22 mouse cellular contexts compared by ENCODE assay signal in the genomic region with DNA sequence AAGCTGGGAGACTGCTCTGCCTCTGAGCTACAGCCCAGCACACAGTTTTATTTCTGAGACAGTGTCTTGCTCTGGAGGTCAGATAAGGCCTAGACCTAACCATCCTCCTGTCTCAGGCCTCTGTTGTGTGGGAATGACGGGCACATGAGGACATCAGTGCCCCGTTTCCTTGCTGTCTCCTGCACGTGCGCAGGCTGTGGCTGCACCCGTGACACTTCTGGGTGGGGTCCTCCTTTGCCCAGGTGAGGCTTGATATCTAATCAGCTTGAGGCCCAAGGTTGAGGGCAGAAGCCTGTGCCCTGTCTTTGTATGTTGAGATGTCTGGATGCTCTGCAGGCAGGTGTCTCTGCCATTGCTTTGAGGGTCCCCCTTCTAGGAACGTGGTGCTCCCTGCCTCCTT. TPM values are rescaled to one million over a fixed set of nuclear protein-coding genes. Genes with fewer than 3 reads are reported as not detected.
DNase-seq lines count a peak whose midpoint lies in the region; ATAC-seq lines count a peak whose summit lies in the region.
"Had no signal": no experiment of that assay in that cellular context is flagged by ENCODE, and none has a peak within 500 bp of the region (broad histone marks: within the 10 kb centered on the region; RNA-seq: fewer than 3 reads in every experiment).

No protein-coding gene starts in this region.

- no peak overlapping the region for H3K9ac ChIP-seq in forebrain, embryonic 11.5 days (ENCODE audit: low read length)
- no peak overlapping the region for H3K9ac ChIP-seq in liver, embryonic 12.5 days
- peak overlapping the region; percentile 26; the same call in 1 of the 2 replicates for H3K9ac ChIP-seq in intestine, embryonic 15.5 days
- no peak overlapping the region for H3K9ac ChIP-seq in stomach, embryonic 15.5 days
- no peak overlapping the region for H3K9ac ChIP-seq in hindbrain, embryonic 12.5 days
- H3K9ac ChIP-seq: hindbrain, embryonic 15.5 days had no signal

- H3K27ac ChIP-seq in forebrain, embryonic 10.5 days: no peak overlapping the region
- H3K27ac ChIP-seq in forebrain, embryonic 11.5 days (ENCODE audit: low read depth, low read length): no peak overlapping the region
- H3K27ac ChIP-seq in liver, embryonic 12.5 days: no peak overlapping the region
- peak overlapping the region; percentile 84 for H3K27ac ChIP-seq in intestine, embryonic 15.5 days
- peak overlapping the region; percentile 54; the same call in 1 of the 2 replicates for H3K27ac ChIP-seq in stomach, embryonic 15.5 days
- no peak overlapping the region for H3K27ac ChIP-seq in hindbrain, embryonic 12.5 days
- H3K27ac ChIP-seq: hindbrain, embryonic 15.5 days had no signal

- ATAC-seq in forebrain, embryonic 11.5 days (replicated peaks; ENCODE audit: low FRiP score): no peak
- no peak for ATAC-seq in liver, embryonic 12.5 days
- ATAC-seq in intestine, embryonic 15.5 days: peak; percentile 78
- no peak for ATAC-seq in stomach, embryonic 15.5 days (ENCODE audit: insufficient read depth, low FRiP score, low read depth)
- ATAC-seq in hindbrain, embryonic 12.5 days (ENCODE audit: low FRiP score): no peak
- ATAC-seq: activated CD4-positive, CD25-positive, alpha-beta regulatory T cell, adult 4 months; forebrain, postnatal 0 days had no signal

- H3K4me1 ChIP-seq in forebrain, embryonic 10.5 days: peaks cover 46% of the 10 kb centered on the region
- H3K4me1 ChIP-seq in forebrain, embryonic 11.5 days (replicated peaks; ENCODE audit: control insufficient read depth, insufficient read depth, low read length): peaks cover 3% of the 10 kb centered on the region
- peaks cover 43% of the 10 kb centered on the region for H3K4me1 ChIP-seq in liver, embryonic 12.5 days
- H3K4me1 ChIP-seq in intestine, embryonic 15.5 days (replicated peaks): peaks cover 20% of the 10 kb centered on the region
- peaks cover 23% of the 10 kb centered on the region for H3K4me1 ChIP-seq in stomach, embryonic 15.5 days
- peaks cover 29% of the 10 kb centered on the region for H3K4me1 ChIP-seq in hindbrain, embryonic 12.5 days

- H3K4me2 ChIP-seq in forebrain, embryonic 11.5 days (ENCODE audit: low read depth, low read length, severe bottlenecking): no peak overlapping the region
- H3K4me2 ChIP-seq in liver, embryonic 12.5 days: peak overlapping the region; percentile 68; the same call in 1 of the 2 replicates
- H3K4me2 ChIP-seq in intestine, embryonic 15.5 days (replicated peaks): peak overlapping the region; percentile 74
- peak overlapping the region; percentile 61 for H3K4me2 ChIP-seq in stomach, embryonic 15.5 days
- no peak overlapping the region for H3K4me2 ChIP-seq in hindbrain, embryonic 12.5 days (replicated peaks)

- 0 out of 2 replicates have a peak overlapping the region, but pooled peaks have one; percentile 37 for H3K4me3 ChIP-seq in forebrain, embryonic 10.5 days
- no peak overlapping the region for H3K4me3 ChIP-seq in forebrain, embryonic 11.5 days (ENCODE audit: low read depth, low read length)
- H3K4me3 ChIP-seq in liver, embryonic 12.5 days: no peak overlapping the region
- no peak overlapping the region for H3K4me3 ChIP-seq in intestine, embryonic 15.5 days (replicated peaks)
- no peak overlapping the region for H3K4me3 ChIP-seq in stomach, embryonic 15.5 days (replicated peaks)
- H3K4me3 ChIP-seq in hindbrain, embryonic 12.5 days: no peak overlapping the region
- H3K4me3 ChIP-seq: hindbrain, embryonic 15.5 days had no signal

- peaks cover 30% of the 10 kb centered on the region for H3K36me3 ChIP-seq in forebrain, embryonic 10.5 days (replicated peaks)
- peaks cover 2% of the 10 kb centered on the region; the same call in 1 of the 2 replicates for H3K36me3 ChIP-seq in forebrain, embryonic 11.5 days (ENCODE audit: control insufficient read depth, insufficient read depth, low read length)
- H3K36me3 ChIP-seq in liver, embryonic 12.5 days: peaks cover 32% of the 10 kb centered on the region
- H3K36me3 ChIP-seq in intestine, embryonic 15.5 days: peaks cover 14% of the 10 kb centered on the region
- H3K36me3 ChIP-seq in stomach, embryonic 15.5 days: 0 out of 2 replicates have a peak, but pooled peaks cover 12% of the 10 kb centered on the region
- H3K36me3 ChIP-seq in hindbrain, embryonic 12.5 days: peaks cover 20% of the 10 kb centered on the region

- peaks cover 21% of the 10 kb centered on the region for H3K27me3 ChIP-seq in forebrain, embryonic 10.5 days (ENCODE audit: poor library complexity, severe bottlenecking)
- H3K27me3 ChIP-seq in forebrain, embryonic 11.5 days (ENCODE audit: control insufficient read depth, insufficient read depth, low read length): no peaks in the 10 kb centered on the region
- H3K27me3 ChIP-seq in liver, embryonic 12.5 days (replicated peaks): no peaks in the 10 kb centered on the region; the same call in 1 of the 2 replicates
- H3K27me3 ChIP-seq in intestine, embryonic 15.5 days (replicated peaks): no peaks in the 10 kb centered on the region
- no peaks in the 10 kb centered on the region for H3K27me3 ChIP-seq in stomach, embryonic 15.5 days (replicated peaks)
- 0 out of 2 replicates have a peak, but pooled peaks cover 1% of the 10 kb centered on the region for H3K27me3 ChIP-seq in hindbrain, embryonic 12.5 days
- H3K27me3 ChIP-seq: heart, embryonic 15.5 days; hindbrain, embryonic 15.5 days had no signal

- DNase-seq in forebrain, embryonic 10.5 days (ENCODE audit: extremely low spot score, low spot score): no peak
- no peak for DNase-seq in forebrain, embryonic 11.5 days (ENCODE audit: low spot score)
- DNase-seq in liver: no peak
- DNase-seq in cerebellum, postnatal 25 days: no peak
- DNase-seq: adrenal gland, postnatal 10 days; cerebellum, adult 18-20 months; cerebellum, postnatal 14 days; forebrain, postnatal 0 days; gastrocnemius, postnatal 36 days; heart, postnatal 36 days; left cerebral cortex, postnatal 4 days; lung, adult 18-20 months; lung, postnatal 10 days; midbrain, embryonic 14.5 days; thymus, postnatal 36 days had no signal

- 92% methylated on average over 6 of the region's 6 CpGs for WGBS in forebrain, embryonic 10.5 days
- WGBS in forebrain, embryonic 11.5 days: 81% methylated on average over 6 of the region's 6 CpGs
- WGBS in liver, embryonic 12.5 days (ENCODE audit: insufficient replicate concordance): 67% methylated on average over 6 of the region's 6 CpGs
- WGBS in intestine, embryonic 15.5 days: 65% methylated on average over 6 of the region's 6 CpGs
- 62% methylated on average over 6 of the region's 6 CpGs for WGBS in stomach, embryonic 15.5 days
- 85% methylated on average over 6 of the region's 6 CpGs for WGBS in hindbrain, embryonic 12.5 days

- H3K9me3 ChIP-seq in forebrain, embryonic 10.5 days: no peaks in the 10 kb centered on the region
- no peaks in the 10 kb centered on the region for H3K9me3 ChIP-seq in forebrain, embryonic 11.5 days (ENCODE audit: control insufficient read depth, low read length)
- no peaks in the 10 kb centered on the region for H3K9me3 ChIP-seq in liver, embryonic 12.5 days (replicated peaks)
- H3K9me3 ChIP-seq in intestine, embryonic 15.5 days: no peaks in the 10 kb centered on the region
- no peaks in the 10 kb centered on the region for H3K9me3 ChIP-seq in stomach, embryonic 15.5 days
- no peaks in the 10 kb centered on the region for H3K9me3 ChIP-seq in hindbrain, embryonic 12.5 days (replicated peaks)
- H3K9me3 ChIP-seq: heart, embryonic 15.5 days; hindbrain, embryonic 15.5 days had no signal

RNA-seq across cellular contexts. Expression of gene Smim24, which starts 0.6 kb away (rescaled TPM):
- 1.6 and 1.9 TPM in 2 replicates for polyA plus RNA-seq in forebrain, embryonic 10.5 days (2016; fragmentation: Nextera tagmentation; extraction: Ambion mirVana)
- 2.8 and 3.3 TPM in 2 replicates for polyA plus RNA-seq in forebrain, embryonic 11.5 days (2014; fragmentation: Nextera tagmentation; extraction: Ambion mirVana)
- polyA plus RNA-seq in liver, embryonic 12.5 days (2016; fragmentation: Nextera tagmentation; extraction: Ambion mirVana): 1.8 TPM in 2 replicates
- 235 and 288 TPM in 2 replicates for polyA plus RNA-seq in intestine, embryonic 15.5 days (2015; fragmentation: Nextera tagmentation; extraction: Ambion mirVana)
- polyA plus RNA-seq in stomach, embryonic 15.5 days (2015; fragmentation: Nextera tagmentation; extraction: Ambion mirVana): 59.5 and 77.5 TPM in 2 replicates
- polyA plus RNA-seq in hindbrain, embryonic 12.5 days (2016; fragmentation: Nextera tagmentation; extraction: Ambion mirVana): 1.9 and 2.7 TPM in 2 replicates

RNA-seq across cellular contexts. Expression of gene Gm48552, which starts 3.5 kb away (rescaled TPM):
- 0.78 and 1.4 TPM in 2 replicates for polyA plus RNA-seq in forebrain, embryonic 10.5 days (2016; fragmentation: Nextera tagmentation; extraction: Ambion mirVana)
- polyA plus RNA-seq in forebrain, embryonic 11.5 days (2014; fragmentation: Nextera tagmentation; extraction: Ambion mirVana): 1.1 and 3.0 TPM in 2 replicates
- polyA plus RNA-seq in liver, embryonic 12.5 days (2016; fragmentation: Nextera tagmentation; extraction: Ambion mirVana): 0.71 and 0.98 TPM in 2 replicates
- 1.4 TPM in 1 of 2 replicates, not detected in the other for polyA plus RNA-seq in intestine, embryonic 15.5 days (2015; fragmentation: Nextera tagmentation; extraction: Ambion mirVana)
- 0.41 and 1.4 TPM in 2 replicates for polyA plus RNA-seq in stomach, embryonic 15.5 days (2015; fragmentation: Nextera tagmentation; extraction: Ambion mirVana)
- polyA plus RNA-seq in hindbrain, embryonic 12.5 days (2016; fragmentation: Nextera tagmentation; extraction: Ambion mirVana): 1.1 and 2.4 TPM in 2 replicates

RNA-seq across cellular contexts. Expression of gene Gm48551, which starts 8.0 kb away (rescaled TPM):
- polyA plus RNA-seq in forebrain, embryonic 10.5 days (2016; fragmentation: Nextera tagmentation; extraction: Ambion mirVana): 2.6 and 3.1 TPM in 2 replicates
- polyA plus RNA-seq in forebrain, embryonic 11.5 days (2014; fragmentation: Nextera tagmentation; extraction: Ambion mirVana): 3.0 and 3.5 TPM in 2 replicates
- 0.68 and 1.2 TPM in 2 replicates for polyA plus RNA-seq in liver, embryonic 12.5 days (2016; fragmentation: Nextera tagmentation; extraction: Ambion mirVana)
- 2.8 and 3.6 TPM in 2 replicates for polyA plus RNA-seq in intestine, embryonic 15.5 days (2015; fragmentation: Nextera tagmentation; extraction: Ambion mirVana)
- 2.9 and 3.3 TPM in 2 replicates for polyA plus RNA-seq in stomach, embryonic 15.5 days (2015; fragmentation: Nextera tagmentation; extraction: Ambion mirVana)
- polyA plus RNA-seq in hindbrain, embryonic 12.5 days (2016; fragmentation: Nextera tagmentation; extraction: Ambion mirVana): 5.7 and 5.9 TPM in 2 replicates

RNA-seq across cellular contexts. Expression of gene Dohh, which starts 8.0 kb away (rescaled TPM):
- 96.8 and 97.9 TPM in 2 replicates for polyA plus RNA-seq in forebrain, embryonic 10.5 days (2016; fragmentation: Nextera tagmentation; extraction: Ambion mirVana)
- polyA plus RNA-seq in forebrain, embryonic 11.5 days (2014; fragmentation: Nextera tagmentation; extraction: Ambion mirVana): 61.0 and 66.3 TPM in 2 replicates
- 70.0 and 74.5 TPM in 2 replicates for polyA plus RNA-seq in liver, embryonic 12.5 days (2016; fragmentation: Nextera tagmentation; extraction: Ambion mirVana)
- 89.2 and 100 TPM in 2 replicates for polyA plus RNA-seq in intestine, embryonic 15.5 days (2015; fragmentation: Nextera tagmentation; extraction: Ambion mirVana)
- polyA plus RNA-seq in stomach, embryonic 15.5 days (2015; fragmentation: Nextera tagmentation; extraction: Ambion mirVana): 78.9 and 80.4 TPM in 2 replicates
- 62.7 and 67.5 TPM in 2 replicates for polyA plus RNA-seq in hindbrain, embryonic 12.5 days (2016; fragmentation: Nextera tagmentation; extraction: Ambion mirVana)

RNA-seq across cellular contexts. Expression of gene Fzr1, which starts 14.0 kb away (rescaled TPM):
- 135 and 139 TPM in 2 replicates for polyA plus RNA-seq in forebrain, embryonic 10.5 days (2016; fragmentation: Nextera tagmentation; extraction: Ambion mirVana)
- polyA plus RNA-seq in forebrain, embryonic 11.5 days (2014; fragmentation: Nextera tagmentation; extraction: Ambion mirVana): 132 and 144 TPM in 2 replicates
- 93.8 and 100 TPM in 2 replicates for polyA plus RNA-seq in liver, embryonic 12.5 days (2016; fragmentation: Nextera tagmentation; extraction: Ambion mirVana)
- 83.2 and 85.7 TPM in 2 replicates for polyA plus RNA-seq in intestine, embryonic 15.5 days (2015; fragmentation: Nextera tagmentation; extraction: Ambion mirVana)
- 88.5 and 90.5 TPM in 2 replicates for polyA plus RNA-seq in stomach, embryonic 15.5 days (2015; fragmentation: Nextera tagmentation; extraction: Ambion mirVana)
- 132 and 134 TPM in 2 replicates for polyA plus RNA-seq in hindbrain, embryonic 12.5 days (2016; fragmentation: Nextera tagmentation; extraction: Ambion mirVana)

Comparison
In these comparisons a context has a peak if more than half of its experiments do, and no peak if none do; other contexts are left out.
1. H3K27ac ChIP-seq: peak in intestine, embryonic 15.5 days (single experiment) and stomach, embryonic 15.5 days (single experiment); none in forebrain, embryonic 10.5 days (single experiment), forebrain, embryonic 11.5 days (single experiment), liver, embryonic 12.5 days (single experiment) and hindbrain, embryonic 12.5 days (single experiment).
2. H3K4me2 ChIP-seq: peak in liver, embryonic 12.5 days (single experiment), intestine, embryonic 15.5 days (single experiment) and stomach, embryonic 15.5 days (single experiment); none in forebrain, embryonic 11.5 days (single experiment) and hindbrain, embryonic 12.5 days (single experiment).
3. RNA of gene Smim24, which starts 0.6 kb away (polyA plus RNA-seq): 235 to 288 TPM in intestine, embryonic 15.5 days and 59.5 to 77.5 TPM in stomach, embryonic 15.5 days; 2.8 to 3.3 TPM in forebrain, embryonic 11.5 days, 1.9 to 2.7 TPM in hindbrain, embryonic 12.5 days, 1.6 to 1.9 TPM in forebrain, embryonic 10.5 days and 1.8 TPM in liver, embryonic 12.5 days; every median in the first group is over 10 times any median in the second.